Mouse (Mus musculus) thymus, adult 2 months (tissue): ENCODE data around the gene Osbpl11.
"Not testable (repeated sequence)": the region's sequence is repeated elsewhere in the genome, so short reads cannot be mapped to it uniquely, and the experiment has no call there.

Experiments used
- CTCF ChIP-seq: fragments of 200-500 bp; IDR thresholded peaks from 2 replicates; pipeline ENCODE4 v1.5.1; 2012; ENCODE audit warnings: mild to moderate bottlenecking, control low read depth, low read length, moderate library complexity, borderline replicate concordance; ENCODE audit not compliant: control insufficient read depth, poor library complexity, insufficient read depth; ENCODE audit errors: extremely low read depth
- POLR2A ChIP-seq: fragments of 200-500 bp; IDR thresholded peaks from 2 replicates; pipeline ENCODE4 v1.6.1; 2012; ENCODE audit warnings: mild to moderate bottlenecking, low read length, control low read depth, moderate library complexity; ENCODE audit not compliant: control insufficient read depth, poor library complexity, insufficient read depth; ENCODE audit errors: extremely low read depth

- TF ChIP-seq POLR2A, CTCF: not testable (repeated sequence)
Observed at GRCm38 (mm10) chr16:33179222-33179621, 5.6 kb upstream of the Osbpl11 start.
